Comparison of ENCODE assay signal across 8 mouse cellular contexts in genomic region chr1:74544184-74544583, GRCm38 (mm10). TPM values are rescaled to one million over a fixed set of nuclear protein-coding genes. Genes with fewer than 3 reads are reported as not detected.
DNase-seq lines count a peak whose midpoint lies in the region; ATAC-seq and TF ChIP-seq lines count a peak whose summit lies in the region.

Gene Usp37 (minus strand): TSS chr1:74544284.

- peaks cover 10% of the 10 kb centered on the region for H3K4me1 ChIP-seq in kidney, embryonic 15.5 days
- peaks cover 6% of the 10 kb centered on the region for H3K4me1 ChIP-seq in limb, embryonic 14.5 days (ENCODE audit: control insufficient read depth, insufficient read depth, low read length)

- H3K4me3 ChIP-seq in kidney, embryonic 15.5 days (replicated peaks) = no peak within 1 kb of the TSS
- no peak within 1 kb of the TSS for H3K4me3 ChIP-seq in limb, embryonic 14.5 days (replicated peaks; ENCODE audit: low read length)

- no peak within 1 kb of the TSS for H3K27ac ChIP-seq in kidney, embryonic 15.5 days
- no peak within 1 kb of the TSS for H3K27ac ChIP-seq in limb, embryonic 14.5 days (replicated peaks; ENCODE audit: low read depth, low read length)

- intact Hi-C loops in heart, postnatal 10 days (cut with DNase I) = no loop called here

- TF ChIP-seq POLR2A in limb, embryonic 14.5 days (IDR thresholded peaks at IDR 0.05; ENCODE audit: borderline replicate concordance, extremely low read depth, insufficient read depth, insufficient read length) = no peak

- DNase-seq in kidney, postnatal 25 days = no peak
- DNase-seq in adrenal gland, postnatal 14 days = no peak
- DNase-seq in heart, postnatal 10 days = no peak
- DNase-seq in limb, embryonic 14.5 days (ENCODE audit: low spot score) = no peak
- DNase-seq in spleen, adult 18-20 months = no peak
- no peak for DNase-seq in cerebellum, postnatal 10 days
- DNase-seq in urinary bladder, adult 18-20 months (ENCODE audit: low spot score in 2 of 2) = no peak

- 79% methylated on average over 4 of the region's 4 CpGs for WGBS in kidney, embryonic 15.5 days
- 89% methylated on average over 4 of the region's 4 CpGs for WGBS in limb, embryonic 14.5 days

- no peaks in the 10 kb centered on the region for H3K27me3 ChIP-seq in kidney, embryonic 15.5 days
- no peaks in the 10 kb centered on the region for H3K27me3 ChIP-seq in limb, embryonic 14.5 days (ENCODE audit: control insufficient read depth, insufficient read depth, low read length)

- no peak within 1 kb of the TSS for H3K9ac ChIP-seq in kidney, embryonic 15.5 days
- H3K9ac ChIP-seq in limb, embryonic 14.5 days (ENCODE audit: low read depth, low read length, severe bottlenecking) = no peak within 1 kb of the TSS

- ATAC-seq in kidney, embryonic 15.5 days (replicated peaks; ENCODE audit: low FRiP score) = no peak
- ATAC-seq in limb, embryonic 14.5 days (ENCODE audit: low FRiP score, low read depth) = no peak

- H3K4me2 ChIP-seq in kidney, embryonic 15.5 days = peak within 1 kb of the TSS; percentile 52
- no peak within 1 kb of the TSS for H3K4me2 ChIP-seq in limb, embryonic 14.5 days (replicated peaks; ENCODE audit: low read depth, low read length, severe bottlenecking)

- no peaks in the 10 kb centered on the region for H3K36me3 ChIP-seq in kidney, embryonic 15.5 days
- no peaks in the 10 kb centered on the region for H3K36me3 ChIP-seq in limb, embryonic 14.5 days (ENCODE audit: control insufficient read depth, insufficient read depth, low read length)

- H3K9me3 ChIP-seq in kidney, embryonic 15.5 days (replicated peaks) = no peaks in the 10 kb centered on the region
- no peaks in the 10 kb centered on the region for H3K9me3 ChIP-seq in limb, embryonic 14.5 days (ENCODE audit: control insufficient read depth, low read length)

RNA-seq across cellular contexts. Expression of gene Usp37, which starts in this region (rescaled TPM):
- 33.2 and 34.3 TPM in 2 replicates for polyA plus RNA-seq in kidney, embryonic 15.5 days (2015; fragmentation: Nextera tagmentation; extraction: Ambion mirVana)
- total RNA-seq in adrenal gland, postnatal 14 days (2021) = 17.0 and 19.6 TPM in 2 replicates
- 10 to 100 TPM; 13.6 to 18.5 TPM for total RNA-seq in heart, postnatal 10 days (2021)
- 13.4 and 14.2 TPM in 2 replicates for polyA plus RNA-seq in limb, embryonic 14.5 days (2012; rRNA removed)
- 30.3 and 33.9 TPM in 2 replicates for polyA plus RNA-seq in limb, embryonic 14.5 days (2014; fragmentation: Nextera tagmentation; extraction: Ambion mirVana)
